In genomic region chr9:37018154-37018553, GRCm38 (mm10) we compare ENCODE assay signal across 10 mouse cellular contexts.
A peak's percentile ranks its signal among the peaks of the same experiment; 100 is the strongest.
DNase-seq lines count a peak whose midpoint lies in the region; ATAC-seq lines count a peak whose summit lies in the region.
"Had no signal": no experiment of that assay in that cellular context is flagged by ENCODE, and none has a peak within 500 bp of the region (broad histone marks: within the 10 kb centered on the region; RNA-seq: fewer than 3 reads in every experiment).

No protein-coding gene starts in this region.

- H3K4me3 ChIP-seq in heart, embryonic 10.5 days = no peak overlapping the region
- H3K4me3 ChIP-seq: midbrain, embryonic 12.5 days had no signal

- peaks cover 34% of the 10 kb centered on the region for H3K4me1 ChIP-seq in heart, embryonic 10.5 days

- H3K36me3 ChIP-seq in heart, embryonic 10.5 days = no peaks in the 10 kb centered on the region
- H3K36me3 ChIP-seq: midbrain, embryonic 12.5 days had no signal

- H3K9me3 ChIP-seq in heart, embryonic 10.5 days = no peaks in the 10 kb centered on the region
- H3K9me3 ChIP-seq: midbrain, embryonic 12.5 days had no signal

- no peaks in the 10 kb centered on the region; the same call in 1 of the 2 replicates for H3K27me3 ChIP-seq in heart, embryonic 10.5 days (ENCODE audit: insufficient read depth, poor library complexity, severe bottlenecking)
- H3K27me3 ChIP-seq: midbrain, embryonic 12.5 days had no signal

- no peak overlapping the region for H3K27ac ChIP-seq in heart, embryonic 10.5 days
- H3K27ac ChIP-seq: midbrain, embryonic 12.5 days had no signal

- no peak for ATAC-seq in activated CD4-positive, CD25-positive, alpha-beta regulatory T cell, adult 4 months

- peak; percentile 40 to 51 for DNase-seq in heart, postnatal 14 days
- DNase-seq in heart, embryonic 10.5 days (ENCODE audit: low spot score) = no peak
- DNase-seq in cerebellum, adult 8-10 months = peak; percentile 42
- DNase-seq in kidney, postnatal 36 days = peak; percentile 39 to 42
- peak; percentile 49 for DNase-seq in lung, postnatal 36 days
- no peak for DNase-seq in thymus, postnatal 36 days
- no peak for DNase-seq in natural killer cell, adult 2 months (ENCODE audit: low spot score in 2 of 2)
- DNase-seq: adrenal gland, adult 8-10 months had no signal

- 82% methylated on average over 1 of the region's 1 CpGs for WGBS in heart, embryonic 10.5 days

- intact Hi-C loops in heart, postnatal 14 days (cut with DNase I) = no loop called here

Comparison
In these comparisons a context has a peak if more than half of its experiments do, and no peak if none do; other contexts are left out.
1. DNase-seq: peak in heart, postnatal 14 days (2 of 2), cerebellum, adult 8-10 months (single experiment), kidney, postnatal 36 days (2 of 2) and lung, postnatal 36 days (single experiment); none in heart, embryonic 10.5 days (single experiment), thymus, postnatal 36 days (0 of 2) and natural killer cell, adult 2 months (0 of 2).